Mouse (Mus musculus) CH12F3 (cell line): ENCODE results near the gene Svs5.

Experiments
- in situ Hi-C: fragments of 300-500 bp; cut with MboI; formaldehyde crosslinking; loops from 2 replicates; pipeline ENCODE4 v1.14.3; 2020; ENCODE audit warnings: low sequenced_read_pairs

Svs5 gene

DNA sequence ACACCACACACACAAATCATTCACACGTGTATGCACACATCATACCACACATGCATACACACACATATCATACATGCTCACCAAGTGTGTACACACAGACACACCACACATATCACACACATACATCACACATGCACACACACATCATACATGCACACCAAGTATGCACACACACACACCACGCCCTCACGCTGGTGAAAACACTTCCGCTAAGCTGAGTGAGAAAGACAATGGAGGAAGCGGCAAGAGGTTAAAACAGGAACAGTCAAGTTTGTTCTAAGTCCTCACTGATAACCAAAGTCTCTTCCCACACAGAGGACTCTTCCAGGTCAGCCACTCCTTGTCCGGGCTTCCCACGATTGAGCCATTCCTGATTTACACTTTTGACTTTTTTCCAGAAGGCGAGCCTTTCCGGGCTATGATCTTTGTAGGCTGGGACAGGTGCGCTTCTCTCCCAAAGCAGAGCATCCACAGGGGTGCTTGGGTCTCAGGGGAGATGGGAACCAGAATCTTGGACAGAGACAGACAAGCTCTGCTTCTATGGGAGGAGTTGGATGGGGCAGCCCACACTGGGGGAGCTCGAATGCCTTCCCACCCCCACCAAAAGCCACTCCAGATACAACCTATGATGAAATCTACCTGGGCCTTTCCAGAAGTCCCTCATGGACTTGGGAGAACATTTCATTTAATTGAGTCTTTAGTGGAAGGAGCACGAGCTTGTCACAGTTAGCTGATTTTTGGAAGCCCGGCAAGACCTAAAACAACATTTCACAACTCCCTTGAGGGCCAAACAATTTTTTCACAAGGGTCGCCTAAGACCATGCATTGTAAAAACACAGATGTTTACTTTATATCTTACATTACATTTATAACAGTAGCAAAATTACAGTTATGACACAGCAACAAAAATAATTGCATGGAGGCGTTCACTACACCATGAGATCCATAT, 45.2 kb downstream of the Svs5 start:
- in situ Hi-C loops, result no loop called here

DNA sequence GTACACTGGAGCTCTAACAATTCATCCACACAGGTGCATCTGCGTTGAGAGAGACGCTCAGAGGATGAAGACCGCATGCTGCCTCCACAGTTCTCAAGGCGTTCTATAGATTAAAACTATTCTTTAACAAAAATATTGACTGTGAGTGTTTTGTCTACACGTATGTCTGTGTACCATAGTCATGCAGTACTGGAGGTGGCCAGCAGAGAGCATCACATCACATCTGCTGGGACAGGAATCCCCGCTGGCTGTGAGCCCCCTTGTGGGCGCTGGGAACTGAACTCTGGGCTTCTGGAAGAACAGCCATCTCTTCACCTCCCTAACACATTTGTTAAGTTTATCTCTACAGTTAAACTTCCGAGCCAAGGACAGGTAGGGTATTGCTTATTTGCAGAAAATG, 49.2 kb downstream of the Svs5 start:
- in situ Hi-C loops, result no loop called here

DNA sequence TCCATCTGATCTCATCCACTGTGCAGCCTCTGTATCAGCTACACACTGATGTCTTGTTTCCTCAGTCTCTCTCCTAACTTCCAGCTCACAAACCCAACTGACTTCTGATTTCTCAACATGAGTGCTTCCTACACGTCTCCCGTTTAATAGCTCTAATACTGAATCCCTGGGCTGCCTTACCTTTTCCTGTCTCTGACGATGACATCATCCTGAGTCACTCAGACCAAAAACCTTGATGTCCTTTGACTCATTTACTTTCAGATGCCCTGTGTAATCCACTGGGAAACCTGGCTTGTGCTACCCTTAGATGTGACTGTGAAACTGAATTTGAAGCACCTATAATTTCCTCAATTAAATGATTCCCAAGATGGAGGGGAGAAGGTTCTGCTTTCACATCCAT, 50.4 kb downstream of the Svs5 start:
- in situ Hi-C loops, result no loop called here
